Mouse (Mus musculus): Measurements from ENCODE around the gene Gck. TPM values are rescaled to one million over a fixed set of nuclear protein-coding genes. Genes with fewer than 3 reads are reported as not detected.
A peak's percentile ranks its signal among the peaks of the same experiment; 100 is the strongest.

Gene Gck
- polyA plus RNA-seq, 1 experiment from 2014 or later: 5.7 TPM

- WGBS: 89% methylated on average over 7 of the region's 7 CpGs
- H3K9me3 ChIP-seq: no peaks in the 10 kb centered on the region
- peaks cover 5% of the 10 kb centered on the region for H3K36me3 ChIP-seq
- H3K9ac ChIP-seq: no peak overlapping the region
- ATAC-seq (ENCODE audit: low FRiP score, low read depth): no peak
- H3K27ac ChIP-seq (replicated peaks): no peak overlapping the region
- H3K27me3 ChIP-seq: no peaks in the 10 kb centered on the region
- no peak overlapping the region for H3K4me3 ChIP-seq
- H3K4me1 ChIP-seq (replicated peaks): no peaks in the 10 kb centered on the region
- no peak overlapping the region for H3K4me2 ChIP-seq
Observed at GRCm38 (mm10) chr11:5979088-5979487, 29.2 kb upstream of the Gck start.

DNA sequence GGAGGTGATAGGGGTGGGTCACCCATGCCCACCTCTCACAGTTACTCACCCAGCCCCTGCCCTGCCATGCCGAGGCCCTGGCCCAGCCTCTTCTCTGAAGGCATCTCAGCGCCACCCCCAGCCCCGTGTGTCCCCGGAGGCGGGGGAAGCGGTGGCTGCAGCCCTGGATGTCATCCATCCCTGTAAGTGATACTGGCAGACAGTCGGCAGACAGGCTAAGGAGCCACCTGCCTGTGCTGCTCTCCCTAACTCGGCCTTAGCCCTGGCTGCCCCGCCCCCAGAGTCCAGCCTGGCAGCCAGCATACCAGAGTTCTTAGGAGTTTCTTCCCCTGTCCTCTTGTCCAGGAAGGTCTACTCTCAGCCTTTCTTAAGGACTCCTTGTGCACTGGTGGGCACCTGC is 26.2 kb upstream of the Gck start:
- Histone ChIP-seq H3K27me3 (no peaks in the 10 kb centered on the region), H3K27ac (replicated peaks) (no peak overlapping the region), H3K4me3 (no peak overlapping the region), H3K9ac (no peak overlapping the region), H3K9me3 (no peaks in the 10 kb centered on the region), H3K4me1 (replicated peaks) (no peaks in the 10 kb centered on the region), H3K36me3 (peaks cover 12% of the 10 kb centered on the region), H3K4me2 (no peak overlapping the region)
- ATAC-seq (ENCODE audit: low FRiP score, low read depth): no peak
- WGBS: 21% methylated on average over 9 of the region's 9 CpGs

GRCm38 (mm10) chr11:5975068-5975467 is 25.2 kb upstream of the Gck start:
- H3K9ac ChIP-seq: no peak overlapping the region
- no peak overlapping the region for H3K4me2 ChIP-seq
- no peaks in the 10 kb centered on the region for H3K9me3 ChIP-seq
- no peak for ATAC-seq (ENCODE audit: low FRiP score, low read depth)
- H3K4me3 ChIP-seq: no peak overlapping the region
- H3K36me3 ChIP-seq: peaks cover 10% of the 10 kb centered on the region; the same call in 1 of the 2 replicates
- H3K4me1 ChIP-seq (replicated peaks): no peaks in the 10 kb centered on the region
- H3K27ac ChIP-seq (replicated peaks): no peak overlapping the region
- 82% methylated on average over 2 of the region's 2 CpGs for WGBS
- H3K27me3 ChIP-seq: no peaks in the 10 kb centered on the region

GRCm38 (mm10) chr11:5974053-5974452 is 24.2 kb upstream of the Gck start:
- H3K4me1 ChIP-seq (replicated peaks): no peaks in the 10 kb centered on the region
- no peak overlapping the region for H3K27ac ChIP-seq (replicated peaks)
- H3K4me2 ChIP-seq: no peak overlapping the region
- H3K9ac ChIP-seq: no peak overlapping the region
- no peak overlapping the region for H3K4me3 ChIP-seq
- H3K36me3 ChIP-seq: peaks cover 15% of the 10 kb centered on the region
- no peak for ATAC-seq (ENCODE audit: low FRiP score, low read depth)
- 79% methylated on average over 6 of the region's 6 CpGs for WGBS
- no peaks in the 10 kb centered on the region for H3K9me3 ChIP-seq
- H3K27me3 ChIP-seq: no peaks in the 10 kb centered on the region

- no peaks in the 10 kb centered on the region for H3K9me3 ChIP-seq
- H3K27me3 ChIP-seq: no peaks in the 10 kb centered on the region
- 55% methylated on average over 7 of the region's 7 CpGs for WGBS
- peaks cover 18% of the 10 kb centered on the region for H3K36me3 ChIP-seq
- H3K4me2 ChIP-seq: no peak overlapping the region
- H3K4me1 ChIP-seq (replicated peaks): no peaks in the 10 kb centered on the region
- H3K4me3 ChIP-seq: no peak overlapping the region
- ATAC-seq (ENCODE audit: low FRiP score, low read depth): no peak
- H3K27ac ChIP-seq (replicated peaks): no peak overlapping the region
- no peak overlapping the region for H3K9ac ChIP-seq
Observed at GRCm38 (mm10) chr11:5973151-5973550, 23.3 kb upstream of the Gck start.

DNA sequence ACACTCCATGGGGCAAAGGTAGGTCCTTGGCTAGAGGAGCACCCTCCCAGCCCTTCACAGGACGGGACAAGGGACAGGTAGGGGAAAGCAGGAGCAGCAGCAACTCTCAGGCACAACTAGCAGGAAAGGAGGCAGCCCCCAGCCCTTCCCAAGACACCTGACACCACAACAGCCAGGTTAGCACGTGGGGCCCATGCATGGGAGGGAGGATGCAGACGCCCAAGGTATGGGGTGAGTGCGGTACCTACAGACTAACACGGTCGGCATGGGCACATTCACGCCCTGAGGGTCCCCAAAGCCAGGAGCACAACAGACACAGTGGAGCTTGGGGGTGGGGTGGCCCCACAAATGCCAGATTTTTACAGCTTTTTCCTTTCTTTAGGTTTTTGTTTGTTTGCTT is 21.3 kb upstream of the Gck start:
- H3K9ac ChIP-seq: no peak overlapping the region
- no peak overlapping the region for H3K4me2 ChIP-seq
- no peaks in the 10 kb centered on the region for H3K4me1 ChIP-seq (replicated peaks)
- no peak overlapping the region for H3K4me3 ChIP-seq
- ATAC-seq (ENCODE audit: low FRiP score, low read depth): no peak
- 59% methylated on average over 7 of the region's 7 CpGs for WGBS
- H3K36me3 ChIP-seq: peaks cover 25% of the 10 kb centered on the region
- no peak overlapping the region for H3K27ac ChIP-seq (replicated peaks)
- no peaks in the 10 kb centered on the region for H3K9me3 ChIP-seq
- H3K27me3 ChIP-seq: no peaks in the 10 kb centered on the region

DNA sequence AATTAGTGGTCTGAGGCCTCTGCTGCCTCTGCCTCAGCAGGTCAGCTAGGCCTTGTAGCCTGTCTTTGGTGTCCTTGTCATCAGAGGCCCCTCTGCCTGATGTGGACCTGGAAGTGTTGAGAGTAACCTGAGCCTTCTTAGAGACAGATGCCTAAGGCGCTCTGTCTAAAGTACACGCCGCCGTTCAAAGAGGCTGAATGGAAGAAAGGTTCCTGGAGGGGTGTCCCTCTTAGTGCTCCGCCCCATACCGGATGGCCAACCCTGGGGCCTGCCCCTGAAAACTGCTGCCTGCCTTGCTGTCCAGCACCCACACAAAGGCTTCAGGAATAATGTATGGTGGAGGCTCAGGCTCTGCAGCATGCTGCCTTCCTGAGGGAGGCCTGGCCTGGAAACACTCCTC is 18.3 kb upstream of the Gck start:
- Histone ChIP-seq H3K4me3 (no peak overlapping the region), H3K4me2 (no peak overlapping the region), H3K27ac (replicated peaks) (no peak overlapping the region), H3K9ac (no peak overlapping the region), H3K27me3 (no peaks in the 10 kb centered on the region), H3K9me3 (no peaks in the 10 kb centered on the region), H3K36me3 (peaks cover 53% of the 10 kb centered on the region), H3K4me1 (replicated peaks) (no peaks in the 10 kb centered on the region)
- 95% methylated on average over 6 of the region's 6 CpGs for WGBS
- ATAC-seq (ENCODE audit: low FRiP score, low read depth): no peak

DNA sequence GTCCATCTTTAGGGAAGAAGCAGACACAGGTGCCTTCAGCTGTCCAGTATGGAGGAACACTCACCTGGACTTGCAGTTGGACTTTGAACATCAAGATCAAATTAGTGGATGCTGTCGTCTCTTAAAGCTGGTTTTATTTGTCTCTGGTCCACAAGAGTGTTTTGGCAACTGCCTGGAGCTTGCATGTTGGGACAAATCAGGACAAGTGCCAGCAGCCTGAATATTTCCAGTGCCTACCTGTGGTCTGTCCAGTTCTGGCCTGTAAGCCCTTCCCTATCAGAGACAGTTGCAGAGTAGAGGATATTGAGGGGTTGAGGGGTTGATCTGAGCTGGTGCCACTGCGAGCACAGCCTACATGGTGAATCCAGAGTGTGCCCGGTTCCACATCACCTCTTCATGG is 16.9 kb upstream of the Gck start:
- whole genome bisulfite sequencing: 94% methylated on average over 3 of the region's 3 CpGs
- ATAC-seq (ENCODE audit: low FRiP score, low read depth): no peak

DNA sequence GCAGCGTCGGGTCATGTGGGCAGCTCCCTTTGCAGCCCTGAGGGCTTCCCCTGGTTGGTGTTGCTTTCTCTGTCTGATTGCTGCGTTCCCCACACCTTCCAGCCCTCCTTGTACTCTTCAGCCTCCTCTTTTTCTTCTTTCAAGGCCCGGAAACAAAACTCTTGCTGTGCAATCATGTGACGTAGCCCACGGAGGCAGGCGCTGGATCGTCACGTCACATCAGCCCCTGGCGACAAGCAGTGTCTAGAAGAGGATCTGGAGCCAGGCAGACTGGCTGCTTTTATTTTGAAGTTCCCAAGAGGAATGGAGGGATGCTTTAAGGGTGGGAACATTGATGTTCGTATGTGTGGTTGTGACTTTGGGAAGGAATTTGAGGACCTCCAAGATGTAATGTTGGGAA is 16.0 kb upstream of the Gck start:
- Histone ChIP-seq H3K27me3 (no peaks in the 10 kb centered on the region), H3K4me3 (no peak overlapping the region), H3K4me2 (no peak overlapping the region), H3K27ac (replicated peaks) (no peak overlapping the region), H3K36me3 (peaks cover 67% of the 10 kb centered on the region), H3K4me1 (replicated peaks) (no peaks in the 10 kb centered on the region), H3K9ac (no peak overlapping the region), H3K9me3 (no peaks in the 10 kb centered on the region)
- no peak for ATAC-seq (ENCODE audit: low FRiP score, low read depth)
- 74% methylated on average over 11 of the region's 11 CpGs for WGBS

More for the DNA sequence above, 16.9 kb upstream of the Gck start:
- Histone ChIP-seq H3K27ac (replicated peaks) (no peak overlapping the region), H3K9me3 (no peaks in the 10 kb centered on the region), H3K4me3 (no peak overlapping the region), H3K4me1 (replicated peaks) (no peaks in the 10 kb centered on the region), H3K9ac (no peak overlapping the region), H3K27me3 (no peaks in the 10 kb centered on the region), H3K4me2 (no peak overlapping the region), H3K36me3 (peaks cover 62% of the 10 kb centered on the region)

DNA sequence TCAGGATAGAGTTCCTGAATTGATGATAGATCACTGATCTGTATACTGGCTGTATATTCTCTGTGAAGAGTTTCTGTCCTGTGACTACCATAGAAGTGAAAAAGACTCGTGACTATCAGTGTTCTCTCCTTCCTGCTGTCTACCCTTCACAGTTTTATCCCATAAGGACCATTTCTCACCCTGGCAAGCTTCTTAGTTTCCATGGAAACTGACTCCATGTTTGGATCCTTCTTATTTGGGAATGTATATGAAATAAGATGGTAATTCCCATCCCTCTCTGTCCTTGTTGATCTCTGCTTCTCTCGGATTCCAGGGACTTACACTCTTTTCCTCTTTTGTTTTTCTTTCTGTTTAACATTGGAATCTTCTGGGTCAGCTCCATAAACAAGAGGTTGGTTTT is 10.2 kb upstream of the Gck start:
- peaks cover 49% of the 10 kb centered on the region for H3K36me3 ChIP-seq
- H3K27me3 ChIP-seq: no peaks in the 10 kb centered on the region
- ATAC-seq (ENCODE audit: low FRiP score, low read depth): no peak
- H3K27ac ChIP-seq (replicated peaks): no peak overlapping the region
- H3K9me3 ChIP-seq: no peaks in the 10 kb centered on the region
- H3K4me3 ChIP-seq: no peak overlapping the region
- no peak overlapping the region for H3K9ac ChIP-seq
- H3K4me1 ChIP-seq (replicated peaks): peaks cover 18% of the 10 kb centered on the region
- WGBS: 79% methylated on average over 2 of the region's 2 CpGs
- H3K4me2 ChIP-seq: no peak overlapping the region

DNA sequence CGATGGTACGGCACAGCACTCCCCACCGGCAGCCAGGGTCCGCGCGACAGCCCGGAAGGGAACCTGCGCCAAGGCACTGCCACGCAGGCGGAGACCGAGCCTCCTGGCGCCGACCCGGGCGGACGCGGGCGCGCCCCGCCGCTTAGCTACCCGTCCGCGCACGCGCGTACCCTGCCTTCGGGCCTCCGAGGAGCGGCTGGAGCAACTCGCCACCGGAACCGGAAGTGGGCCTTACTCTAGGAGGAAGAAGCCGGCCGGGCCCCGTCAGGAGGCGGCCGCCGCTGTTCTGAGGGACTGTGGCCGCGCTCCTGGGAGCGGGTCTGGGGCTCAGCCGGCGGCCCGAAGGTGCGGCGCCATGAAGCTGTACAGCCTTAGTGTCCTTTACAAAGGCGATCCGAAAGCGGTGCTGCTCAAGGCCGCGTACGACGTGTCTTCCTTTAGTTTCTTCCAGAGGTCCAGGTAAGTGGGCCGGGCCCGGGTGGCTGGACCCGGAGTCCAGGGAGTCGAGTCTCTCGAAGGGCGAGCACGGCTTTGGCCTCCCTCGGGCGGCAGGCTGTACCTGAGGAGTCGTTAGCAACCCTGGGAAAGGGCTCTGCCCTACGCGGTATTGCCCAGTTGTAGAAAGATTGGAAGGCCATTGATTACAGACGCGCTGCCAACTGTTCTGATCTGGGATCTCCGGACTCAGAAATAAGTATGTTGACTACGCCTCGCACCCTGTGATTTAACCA is 5.8 kb upstream of the Gck start, which contains the start of gene Ykt6:
Ykt6 (plus strand) TSS at position 148 of the 731 bp plus-strand sequence.
- peak; percentile 96 for ATAC-seq (ENCODE audit: low FRiP score, low read depth)
- peak within 1 kb of the TSS; percentile 86 for H3K4me2 ChIP-seq
- peak within 1 kb of the TSS; percentile 92 for H3K9ac ChIP-seq
- peak within 1 kb of the TSS; percentile 72 for H3K4me3 ChIP-seq
- no peaks in the 10 kb centered on the region for H3K9me3 ChIP-seq
- WGBS: under 1% methylated on average over 59 of the region's 71 CpGs
- H3K27me3 ChIP-seq: no peaks in the 10 kb centered on the region
- H3K27ac ChIP-seq (replicated peaks): peak within 1 kb of the TSS; percentile 89
- peaks cover 25% of the 10 kb centered on the region for H3K4me1 ChIP-seq (replicated peaks)
- H3K36me3 ChIP-seq: peaks cover 9% of the 10 kb centered on the region

DNA sequence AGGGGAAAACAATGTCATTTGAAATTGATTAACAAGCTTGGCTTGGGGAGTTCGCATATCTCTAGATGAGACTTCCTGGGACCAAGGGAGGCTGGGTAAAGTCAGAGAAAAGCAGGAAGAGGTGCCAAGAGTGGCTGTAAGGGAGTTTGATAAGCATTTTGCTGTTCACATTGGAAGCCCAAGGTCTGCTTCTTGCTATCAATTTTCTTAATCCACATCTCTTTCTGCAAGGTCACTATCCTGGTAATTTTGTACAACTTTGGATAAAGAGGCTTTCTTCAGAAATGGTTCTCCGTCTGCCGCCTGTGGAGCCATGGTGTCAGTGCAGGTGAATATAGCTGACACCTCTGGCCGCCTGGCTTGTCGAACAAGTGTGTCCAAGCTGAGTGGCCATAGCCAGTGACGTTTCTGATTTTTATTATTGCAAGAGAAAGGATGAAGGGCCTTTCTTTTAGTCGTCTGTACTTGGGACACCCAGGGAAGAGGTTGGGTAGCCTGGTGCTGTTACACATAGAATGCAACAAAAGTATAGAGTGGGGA is 5.2 kb upstream of the Gck start:
- Histone ChIP-seq H3K9me3 (no peaks in the 10 kb centered on the region), H3K4me3 (peak overlapping the region; percentile 72), H3K27ac (replicated peaks) (peak overlapping the region; percentile 89), H3K27me3 (no peaks in the 10 kb centered on the region), H3K4me2 (peak overlapping the region; percentile 86), H3K9ac (peak overlapping the region; percentile 92), H3K36me3 (peaks cover 2% of the 10 kb centered on the region; the same call in 1 of the 2 replicates), H3K4me1 (replicated peaks) (peaks cover 26% of the 10 kb centered on the region)
- ATAC-seq (ENCODE audit: low FRiP score, low read depth): no peak
- 4% methylated on average over 7 of the region's 7 CpGs for WGBS
